Mouse (Mus musculus): Measurements from ENCODE around the gene Sdhc. TPM values are rescaled to one million over a fixed set of nuclear protein-coding genes. Genes with fewer than 3 reads are reported as not detected.
"Not testable (repeated sequence)": the region's sequence is repeated elsewhere in the genome, so short reads cannot be mapped to it uniquely, and the experiment has no call there.

The Sdhc gene
- total RNA-seq, 2 experiments from 2014 or later: 1,008 to 1,038 TPM

DNA sequence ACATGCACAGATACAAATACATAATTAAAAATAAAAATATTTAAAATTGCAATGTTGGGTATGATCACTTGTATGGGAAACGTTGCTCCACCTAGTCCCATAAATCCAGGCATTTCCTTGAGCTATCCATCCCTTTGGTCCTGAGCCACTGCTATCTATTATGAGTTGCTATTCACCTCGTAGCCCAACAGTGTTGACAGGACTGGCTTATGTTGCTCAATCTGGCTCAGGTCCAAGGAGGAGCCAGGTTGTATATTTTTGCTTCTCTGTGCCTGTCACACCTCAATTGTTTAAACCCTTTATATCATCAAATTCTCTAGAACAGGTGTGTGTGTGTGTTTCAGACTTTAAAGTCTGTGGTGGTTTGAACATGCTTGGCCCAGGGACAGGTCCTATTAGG lies 59.6 kb downstream of the Sdhc start:
- DNase-seq: no peak
- intact Hi-C loops (cut with DNase I): no loop called here

DNA sequence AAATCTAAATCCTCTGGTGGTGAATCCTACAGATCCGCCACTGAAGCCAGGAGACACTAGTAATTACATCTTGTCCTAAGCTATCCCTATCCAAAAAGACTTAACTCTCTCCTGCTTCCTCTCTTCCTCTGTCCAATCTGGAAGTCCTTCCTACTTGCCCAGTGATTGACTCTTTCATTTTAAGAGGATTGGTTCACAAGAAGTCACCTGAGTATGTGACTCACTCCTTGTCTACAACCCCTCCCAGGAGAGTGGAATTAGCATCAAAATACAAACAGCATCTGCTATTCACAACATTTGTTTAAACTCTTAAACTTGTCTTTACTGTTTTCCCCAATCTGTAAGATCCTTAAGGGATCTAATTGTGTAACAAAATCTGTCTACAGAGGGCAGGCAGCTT lies 60.5 kb downstream of the Sdhc start:
- no peak for DNase-seq
- intact Hi-C loops (cut with DNase I): no loop called here

DNA sequence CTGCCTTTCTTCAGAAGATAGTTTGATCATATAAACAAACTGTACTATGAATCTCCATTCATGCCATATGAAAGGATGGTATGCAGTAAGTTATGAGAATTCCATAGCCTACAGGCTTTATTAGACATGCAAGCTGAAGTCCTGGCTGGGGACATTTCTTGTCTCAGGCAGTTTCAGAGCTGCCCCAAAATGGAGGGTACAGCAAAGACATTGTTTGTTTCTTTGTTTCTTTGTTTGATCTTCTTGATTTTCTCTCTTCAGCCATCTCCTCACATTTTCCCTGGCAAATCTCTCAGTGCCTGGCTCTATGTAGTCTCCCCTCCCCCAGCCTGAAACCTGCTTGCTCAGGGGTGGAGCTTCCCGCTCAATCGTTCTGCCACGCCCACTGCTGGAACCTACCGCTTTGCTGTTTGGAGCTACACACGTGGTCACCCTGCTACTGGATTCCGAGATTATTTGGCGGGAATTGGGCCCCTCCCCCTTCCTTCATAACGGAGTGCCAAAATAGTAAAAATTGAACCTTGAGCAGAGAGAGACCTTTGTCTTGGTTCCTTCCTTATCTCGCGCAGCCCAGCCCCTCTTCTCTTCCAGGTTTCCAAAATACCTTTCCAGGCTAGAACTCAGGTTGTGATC lies 62.0 kb downstream of the Sdhc start:
- DNase-seq; intact Hi-C loops (cut with DNase I): not testable (repeated sequence)

DNA sequence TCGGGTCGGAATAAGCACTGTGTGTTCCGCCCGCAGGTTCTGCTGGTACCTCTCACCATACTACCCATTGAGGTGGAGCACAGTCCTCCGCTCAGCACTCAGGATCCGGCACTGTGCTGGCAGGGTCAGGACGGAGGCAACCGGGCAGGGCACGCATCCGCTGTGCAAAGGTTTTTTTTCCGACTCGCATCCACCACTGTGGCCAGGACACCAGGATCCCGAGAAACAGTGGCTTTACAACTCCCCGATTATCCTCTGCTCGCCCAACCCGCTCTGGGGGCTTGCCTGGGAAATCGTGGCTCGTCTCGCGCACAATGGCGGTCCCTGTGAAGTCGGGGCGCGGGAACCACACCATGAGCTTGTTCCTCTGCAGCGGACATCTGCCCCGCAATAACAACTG lies 64.7 kb downstream of the Sdhc start:
- no peak for DNase-seq
- intact Hi-C loops (cut with DNase I): no loop called here

DNA sequence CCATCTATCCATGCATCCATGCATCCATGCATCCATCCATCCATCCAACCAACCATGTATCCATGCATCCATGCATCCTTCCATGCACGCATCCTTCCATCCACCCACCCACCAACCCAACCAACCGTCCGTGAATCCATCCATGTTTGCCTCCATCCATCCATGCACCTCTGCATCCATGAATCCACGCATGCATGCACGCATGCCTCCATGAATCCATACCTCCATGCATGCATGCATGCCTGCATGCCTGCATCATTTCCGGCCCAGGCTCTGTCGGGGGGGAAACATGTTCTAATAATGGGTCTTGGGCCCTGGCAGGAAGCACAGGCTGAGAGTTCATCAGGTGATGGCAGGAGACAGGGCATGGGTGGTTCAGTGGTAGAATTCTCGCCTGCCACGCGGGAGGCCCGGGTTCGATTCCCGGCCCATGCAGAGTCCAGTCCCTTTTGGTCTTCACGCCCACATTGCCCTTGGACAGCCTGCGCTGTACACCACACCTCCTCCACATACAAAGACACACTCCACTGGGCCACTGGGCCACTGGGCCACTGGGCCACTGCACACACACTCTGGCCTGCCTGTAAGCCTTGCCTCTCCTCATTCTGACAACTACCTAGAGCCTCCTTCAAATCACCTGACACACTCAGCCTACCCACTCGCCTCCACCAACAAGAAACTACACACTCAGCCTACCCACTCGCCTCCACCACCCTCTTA lies 68.7 kb downstream of the Sdhc start:
- intact Hi-C loops (cut with DNase I); DNase-seq: not testable (repeated sequence)

DNA sequence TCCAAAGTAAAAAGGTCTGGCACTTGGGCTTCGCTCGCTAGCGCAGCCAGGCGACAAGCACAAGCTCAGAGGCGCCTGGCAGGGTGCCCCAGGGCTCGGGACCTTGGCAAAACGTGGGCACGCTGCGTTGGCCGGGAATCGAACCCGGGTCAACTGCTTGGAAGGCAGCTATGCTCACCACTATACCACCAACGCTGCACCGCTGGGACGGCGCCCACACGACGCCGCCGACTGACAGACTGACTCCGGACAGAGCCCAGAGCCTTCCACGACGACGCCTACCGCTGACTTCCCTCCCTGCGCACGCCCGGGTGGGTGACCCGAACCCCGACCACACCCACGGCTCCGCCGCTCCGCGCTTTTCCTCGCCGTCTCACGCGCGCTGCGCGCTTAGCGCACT lies 70.6 kb downstream of the Sdhc start:
- intact Hi-C loops (cut with DNase I); DNase-seq: not testable (repeated sequence)

DNA sequence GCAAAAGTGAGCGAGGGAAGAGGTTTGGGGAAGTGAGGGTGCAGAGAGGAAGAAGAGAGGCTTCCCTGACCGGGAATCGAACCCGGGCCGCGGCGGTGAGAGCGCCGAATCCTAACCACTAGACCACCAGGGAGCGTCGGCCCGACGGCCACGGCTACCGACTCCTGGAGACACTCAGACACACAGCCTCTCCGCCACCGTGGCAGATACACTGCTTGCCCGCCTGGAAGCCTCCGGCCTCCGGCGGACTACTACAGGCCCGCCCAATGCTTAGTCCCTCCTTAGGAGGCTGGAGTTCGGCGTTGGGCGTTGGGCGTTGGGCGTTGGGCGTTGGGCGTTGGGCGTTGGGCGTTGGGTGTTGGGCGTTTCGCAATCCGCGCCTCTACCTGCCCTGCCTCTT lies 71.1 kb downstream of the Sdhc start:
- intact Hi-C loops (cut with DNase I); DNase-seq: not testable (repeated sequence)

DNA sequence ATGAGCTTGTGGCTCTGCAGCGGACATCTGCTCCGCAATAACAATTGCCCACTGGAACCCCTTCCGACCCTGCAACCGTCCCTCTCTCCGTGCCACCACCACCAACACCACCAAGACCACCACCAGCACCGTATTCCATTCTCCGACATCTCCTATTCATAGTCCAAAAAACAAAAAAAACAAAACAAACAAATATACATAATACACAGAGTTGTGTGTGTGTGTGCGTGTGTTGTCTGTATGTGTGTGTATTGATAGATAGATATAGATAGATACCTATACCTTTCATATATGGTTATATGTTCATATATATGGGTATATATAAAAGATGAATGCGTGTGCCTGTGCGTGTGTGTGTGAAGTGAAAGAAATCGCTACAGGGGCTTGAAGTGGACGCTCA lies 72.0 kb downstream of the Sdhc start:
- DNase-seq; intact Hi-C loops (cut with DNase I): not testable (repeated sequence)

DNA sequence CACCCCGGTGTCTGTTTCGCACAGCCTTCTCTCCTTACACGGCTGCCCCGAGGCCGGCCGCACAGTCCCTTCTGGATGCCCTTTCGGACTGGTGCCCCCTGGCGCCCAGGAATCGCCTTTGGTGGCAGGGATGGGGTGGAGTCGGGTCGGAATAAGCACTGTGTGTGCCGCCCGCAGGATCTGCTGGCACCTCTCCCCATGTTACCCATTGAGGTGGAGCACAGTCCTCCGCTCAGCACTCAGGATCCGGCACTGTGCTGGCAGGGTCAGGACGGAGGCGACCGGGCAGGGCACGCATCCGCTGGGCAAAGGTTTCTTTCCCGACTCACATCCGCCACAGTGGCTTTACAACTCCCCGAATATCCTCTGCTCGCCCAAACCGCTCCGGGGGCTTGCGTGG lies 72.4 kb downstream of the Sdhc start:
- intact Hi-C loops (cut with DNase I): not testable (repeated sequence)
- peak; percentile 35 to 40 for DNase-seq

DNA sequence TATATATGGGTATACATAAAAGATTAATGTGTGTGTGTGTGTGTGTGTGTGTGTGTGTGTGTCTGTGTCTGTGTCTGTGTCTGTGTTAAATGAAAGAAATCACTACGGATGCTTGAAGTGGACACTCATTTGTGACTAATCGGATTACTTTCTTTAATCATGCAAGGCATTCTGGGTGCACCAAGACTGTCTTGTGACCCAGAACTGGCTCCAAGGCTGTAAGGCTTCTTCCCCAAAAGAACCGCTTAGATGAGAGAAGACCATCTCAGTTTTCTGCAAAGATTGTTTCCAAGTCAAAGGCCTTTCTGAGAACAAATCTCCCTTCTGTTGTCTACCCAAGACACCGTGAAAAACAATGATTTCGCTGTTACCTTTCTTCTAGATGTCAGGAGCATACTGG lies 73.2 kb downstream of the Sdhc start:
- intact Hi-C loops (cut with DNase I): not testable (repeated sequence)

More for the DNA sequence above, 73.2 kb downstream of the Sdhc start:
- DNase-seq: not testable (repeated sequence)

Small RNAs within 50 kb of the gene (microRNA-seq; reads per million reads assigned to microRNA genes)
- 0 reads per million in 2 experiments for gene Gm27844

Other genes with a start within 250 kb of the Sdhc start
- not detected for gene Fcrlb, start 237.7 kb downstream of the Sdhc start, total RNA-seq (2021)
- under 1 TPM; 0.84 to 1.00 TPM for gene Fcrla, start 223.0 kb downstream of the Sdhc start, total RNA-seq (2021)
- gene Fcgr2b, start 174.1 kb downstream of the Sdhc start, total RNA-seq (2021): 1 to 10 TPM; 5.2 to 6.0 TPM
- under 1 TPM; 0.22 to 0.29 TPM for gene Fcgr4, start 131.7 kb downstream of the Sdhc start, total RNA-seq (2021)
- 10 to 100 TPM; 11.8 to 11.9 TPM for gene Fcgr3, start 85.7 kb downstream of the Sdhc start, total RNA-seq (2021)
- 1 to 10 TPM in 1 of 2 experiments, under 1 TPM in 1; 1.00 to 2.1 TPM for gene Cfap126, start 36.7 kb downstream of the Sdhc start, total RNA-seq (2021)
- 10 to 100 TPM in 1 of 2 experiments, not detected in 1; 18.9 TPM for gene Mpz, start 108 bp upstream of the Sdhc start, total RNA-seq (2021)
- gene Pcp4l1, start 45.7 kb upstream of the Sdhc start, total RNA-seq (2021): 100 to 1,000 TPM; 180 to 188 TPM
- gene Nr1i3, start 63.4 kb upstream of the Sdhc start, total RNA-seq (2021): under 1 TPM in 1 of 2 experiments, not detected in 1; 0.14 TPM
- 10 to 100 TPM; 86.2 to 92.8 TPM for gene Tomm40l, start 71.9 kb upstream of the Sdhc start, total RNA-seq (2021)
- gene Apoa2, start 74.5 kb upstream of the Sdhc start, total RNA-seq (2021): 1 to 10 TPM; 1.6 to 4.0 TPM
- 10 to 100 TPM; 10.2 to 11.6 TPM for gene Fcer1g, start 83.8 kb upstream of the Sdhc start, total RNA-seq (2021)
- gene Adamts4, start 99.8 kb upstream of the Sdhc start, total RNA-seq (2021): 1 to 10 TPM; 2.9 to 3.6 TPM
- gene Ndufs2, start 100.8 kb upstream of the Sdhc start, total RNA-seq (2021): 1,000 to 10,000 TPM; 1,236 to 1,272 TPM
- 10 to 100 TPM; 19.5 to 25.7 TPM for gene B4galt3, start 119.7 kb upstream of the Sdhc start, total RNA-seq (2021)
- gene Ppox, start 130.6 kb upstream of the Sdhc start, total RNA-seq (2021): 10 to 100 TPM; 16.4 to 21.3 TPM
- 10 to 100 TPM; 20.0 to 22.4 TPM for gene Usp21, start 137.4 kb upstream of the Sdhc start, total RNA-seq (2021)
- 10 to 100 TPM; 82.9 to 88.2 TPM for gene Ufc1, start 144.4 kb upstream of the Sdhc start, total RNA-seq (2021)
- 10 to 100 TPM; 24.4 to 25.9 TPM for gene Dedd, start 178.5 kb upstream of the Sdhc start, total RNA-seq (2021)
- gene Nit1, start 195.0 kb upstream of the Sdhc start, total RNA-seq (2021): 10 to 100 TPM; 20.0 to 24.6 TPM
- gene Pfdn2, start 195.1 kb upstream of the Sdhc start, total RNA-seq (2021): 10 to 100 TPM; 63.7 to 74.3 TPM
- under 1 TPM in 1 of 2 experiments, not detected in 1; 0.17 TPM for gene Klhdc9, start 210.2 kb upstream of the Sdhc start, total RNA-seq (2021)
- gene Nectin4, start 219.5 kb upstream of the Sdhc start, total RNA-seq (2021): under 1 TPM; 0.14 to 0.15 TPM
- 1 to 10 TPM; 2.3 to 4.5 TPM for gene Arhgap30, start 238.4 kb upstream of the Sdhc start, total RNA-seq (2021)